Mouse (Mus musculus) adrenal gland, adult 8-10 months (tissue): ENCODE data around the gene Scaf8. TPM values are rescaled to one million over a fixed set of nuclear protein-coding genes. Genes with fewer than 3 reads are reported as not detected.

ENCODE experiments used
- total RNA-seq, 4 experiments: library from RNA; stranded (reverse); gene quantifications; 2 replicates each; pipeline ENCODE4 v1.2.4; 2022

The Scaf8 gene
- total RNA-seq, 4 experiments from 2014 or later, result 40.4 to 63.9 (median 50.9) TPM

Other genes with a start within 250 kb of the Scaf8 start
- 10 to 100 TPM; 17.3 to 46.1 (median 32.0) TPM for gene Tiam2, start 211.6 kb downstream of the Scaf8 start, total RNA-seq